Mouse (Mus musculus): ENCODE data around the gene Tor1aip2.
A peak's percentile ranks its signal among the peaks of the same experiment; 100 is the strongest.

Tor1aip2 gene

GRCm38 (mm10) chr1:156041451-156042241 lies 6.4 kb downstream of the Tor1aip2 start:
- no peak for DNase-seq

GRCm38 (mm10) chr1:156042481-156042880 lies 7.3 kb downstream of the Tor1aip2 start:
- DNase-seq = no peak

- peak; percentile 64 for DNase-seq
These were observed 7.8 kb downstream of the Tor1aip2 start for GRCm38 (mm10) chr1:156043027-156043426.

GRCm38 (mm10) chr1:156044211-156044611 lies 9.0 kb downstream of the Tor1aip2 start:
- no peak for DNase-seq

GRCm38 (mm10) chr1:156046688-156047087 lies 11.5 kb downstream of the Tor1aip2 start:
- DNase-seq = no peak

GRCm38 (mm10) chr1:156058207-156058606 lies 23.0 kb downstream of the Tor1aip2 start:
- no peak for DNase-seq

GRCm38 (mm10) chr1:156062193-156062592 lies 27.0 kb downstream of the Tor1aip2 start:
- no peak for DNase-seq

GRCm38 (mm10) chr1:156066133-156066532 lies 30.9 kb downstream of the Tor1aip2 start:
- no peak for DNase-seq

- DNase-seq = no peak
These were observed 34.9 kb downstream of the Tor1aip2 start for GRCm38 (mm10) chr1:156070106-156070505.

GRCm38 (mm10) chr1:156073169-156073821 lies 38.1 kb downstream of the Tor1aip2 start:
- DNase-seq = no peak

GRCm38 (mm10) chr1:156074575-156074974 lies 39.4 kb downstream of the Tor1aip2 start:
- peak; percentile 25 for DNase-seq

GRCm38 (mm10) chr1:156076474-156076873 lies 41.3 kb downstream of the Tor1aip2 start:
- DNase-seq = peak; percentile 76

GRCm38 (mm10) chr1:156077655-156078054 lies 42.5 kb downstream of the Tor1aip2 start:
- DNase-seq = no peak

- no peak for DNase-seq
These were observed 49.4 kb downstream of the Tor1aip2 start for GRCm38 (mm10) chr1:156084603-156085002.

GRCm38 (mm10) chr1:156085770-156086169 lies 50.6 kb downstream of the Tor1aip2 start:
- DNase-seq = peak; percentile 44

- peak; percentile 47 for DNase-seq
These were observed 52.4 kb downstream of the Tor1aip2 start for GRCm38 (mm10) chr1:156087586-156087985.

GRCm38 (mm10) chr1:156089561-156089960 lies 54.4 kb downstream of the Tor1aip2 start:
- DNase-seq = peak; percentile 26

- no peak for DNase-seq
These were observed 54.8 kb downstream of the Tor1aip2 start for GRCm38 (mm10) chr1:156090042-156090441.

GRCm38 (mm10) chr1:156091811-156092210 lies 56.6 kb downstream of the Tor1aip2 start:
- no peak for DNase-seq

- DNase-seq = no peak
These were observed 68.6 kb downstream of the Tor1aip2 start for GRCm38 (mm10) chr1:156103763-156104162.

- DNase-seq = no peak
These were observed 70.2 kb downstream of the Tor1aip2 start for GRCm38 (mm10) chr1:156105381-156105780.

GRCm38 (mm10) chr1:156107424-156107823 lies 72.2 kb downstream of the Tor1aip2 start:
- no peak for DNase-seq

GRCm38 (mm10) chr1:156108400-156108799 lies 73.2 kb downstream of the Tor1aip2 start:
- DNase-seq = no peak

GRCm38 (mm10) chr1:156111090-156111489 lies 75.9 kb downstream of the Tor1aip2 start:
- no peak for DNase-seq

All from thymus, postnatal 14 days (tissue).